Mouse (Mus musculus): ENCODE data around the gene Tex13a. TPM values are rescaled to one million over a fixed set of nuclear protein-coding genes. Genes with fewer than 3 reads are reported as not detected.

Tex13a gene
- total RNA-seq (2021) = not detected

DNA sequence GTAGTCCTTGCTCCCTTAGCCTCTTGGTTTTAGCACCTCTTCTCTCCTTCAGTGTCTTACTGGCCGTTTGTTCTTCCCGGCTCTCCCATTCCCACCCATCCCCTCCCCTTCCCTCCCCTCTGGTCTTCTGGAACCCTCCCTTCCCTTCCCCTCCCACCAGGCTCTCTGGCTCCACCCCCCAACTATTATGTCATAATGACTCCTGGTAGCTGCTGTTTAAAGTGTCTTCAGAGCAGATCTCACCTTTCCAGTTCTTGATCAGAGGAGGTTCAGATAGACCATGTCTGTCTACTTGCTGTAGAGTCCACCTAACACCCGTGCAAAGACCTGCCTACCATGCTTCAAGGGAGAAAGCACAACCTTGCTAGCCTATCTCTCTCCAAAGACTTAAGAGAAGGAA is at the start of gene Tex13a:
Gene Tex13a, minus strand, starts transcription at position 101 of the 400 bp plus-strand sequence.
- DNase-seq (ENCODE audit: low spot score in 2 of 2) = no peak
- intact Hi-C loops (cut with DNase I) = no loop called here

DNA sequence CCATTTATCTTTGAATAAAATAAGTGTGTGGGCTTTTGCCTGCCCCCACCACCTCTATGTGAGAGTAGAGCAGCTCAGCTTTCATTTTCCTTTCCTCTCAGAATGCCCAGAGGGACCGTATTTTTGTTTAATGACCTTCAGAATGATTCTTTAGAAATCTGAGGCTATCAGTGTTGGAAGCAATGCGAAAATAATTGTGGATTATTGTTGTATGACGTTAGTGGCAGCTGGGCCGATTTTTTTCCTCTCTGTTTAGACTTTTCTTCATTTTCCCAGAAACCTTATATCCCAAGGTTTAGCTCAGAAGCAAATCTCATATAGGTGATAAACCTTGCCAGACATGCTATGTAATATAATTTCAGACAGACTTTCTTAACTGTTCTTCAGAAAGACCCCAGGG is 25.2 kb upstream of the Tex13a start:
- intact Hi-C loops (cut with DNase I) = no loop called here
- no peak for DNase-seq (ENCODE audit: low spot score in 2 of 2)

DNA sequence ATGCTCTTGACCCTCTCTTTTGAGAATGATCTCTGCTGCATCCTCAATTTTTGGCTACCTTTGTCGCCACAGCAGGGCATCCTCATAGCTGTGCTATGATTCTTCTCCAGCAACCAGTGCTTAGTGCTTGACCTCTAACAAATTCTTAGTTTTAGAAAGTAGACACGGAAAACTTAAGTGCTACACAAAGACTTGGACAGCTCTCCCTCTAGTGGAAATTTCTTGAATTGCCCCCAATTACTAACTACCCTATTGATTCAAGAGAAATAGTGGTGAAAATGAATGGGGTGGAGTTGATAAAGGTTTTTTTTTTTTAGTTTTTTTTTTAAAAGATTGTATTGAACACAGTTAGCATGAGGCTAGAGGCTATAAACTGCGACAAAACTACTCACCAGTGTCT is 39.2 kb downstream of the Tex13a start:
- intact Hi-C loops (cut with DNase I) = loop anchor here (5.0 kb wide), 2 partner anchors 598 to 978 kb away; partner anchors contain the start of gene Il1rapl2
- peak in 1 of 2 experiments; percentile 3 for DNase-seq (ENCODE audit: low spot score in 2 of 2)

All from left cerebral cortex, postnatal 36 days (tissue).